ENCODE assay signal across 14 mouse cellular contexts in the genomic region with DNA sequence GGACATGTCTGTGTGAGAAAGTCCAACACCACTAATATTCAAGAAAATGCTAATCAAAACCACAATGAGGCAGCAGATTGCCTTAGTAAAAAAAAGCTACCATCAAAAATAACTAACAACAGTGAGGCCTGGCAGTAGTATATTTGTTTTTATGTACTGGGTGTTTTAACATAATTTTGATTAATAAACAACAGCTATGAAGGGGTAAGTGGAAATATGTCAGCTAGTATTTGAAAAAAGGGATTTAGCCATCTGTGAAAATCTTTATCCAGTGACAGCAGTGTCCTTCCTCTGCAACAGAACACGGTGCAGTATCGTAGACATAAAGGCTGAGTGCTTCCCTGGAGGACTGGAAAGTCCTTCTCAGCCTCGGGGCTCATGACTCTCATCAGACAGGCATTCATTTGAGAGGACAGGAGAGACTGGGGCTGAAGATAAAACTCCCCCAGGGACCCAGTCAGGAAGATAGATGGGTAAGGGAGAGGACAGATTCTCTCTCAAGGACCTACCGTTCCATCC.
"Had no signal": no experiment of that assay in that cellular context is flagged by ENCODE, and none has a peak within 500 bp of the region (broad histone marks: within the 10 kb centered on the region; RNA-seq: fewer than 3 reads in every experiment).

No protein-coding gene starts in this region.

- DNase-seq: kidney, adult 2 months; kidney, postnatal 14 days; layer of hippocampus, postnatal 36 days; lung, adult 18-20 months; lung, postnatal 36 days; right cerebral cortex, adult 18-20 months; right cerebral cortex, postnatal 25 days; thymus, postnatal 36 days had no signal

- H3K27me3 ChIP-seq: kidney, embryonic 15.5 days; limb, embryonic 13.5 days; midbrain, embryonic 15.5 days had no signal

- ATAC-seq: intestine, embryonic 16.5 days; lung, postnatal 0 days; midbrain, embryonic 15.5 days had no signal

- H3K9me3 ChIP-seq: kidney, embryonic 15.5 days; limb, embryonic 13.5 days; midbrain, embryonic 15.5 days had no signal

- H3K4me3 ChIP-seq: kidney, embryonic 15.5 days; limb, embryonic 13.5 days; midbrain, embryonic 15.5 days had no signal

- H3K9ac ChIP-seq: kidney, embryonic 15.5 days; limb, embryonic 13.5 days; liver, embryonic 14.5 days; midbrain, embryonic 15.5 days had no signal

- H3K27ac ChIP-seq: kidney, embryonic 15.5 days; limb, embryonic 13.5 days; liver, embryonic 14.5 days; midbrain, embryonic 15.5 days had no signal

- H3K4me2 ChIP-seq: kidney, embryonic 15.5 days; limb, embryonic 13.5 days; midbrain, embryonic 15.5 days had no signal

- H3K36me3 ChIP-seq: kidney, embryonic 15.5 days; limb, embryonic 13.5 days; midbrain, embryonic 15.5 days had no signal
